Mouse (Mus musculus) liver, adult 2 months (tissue): ENCODE data around the gene A1cf. TPM values are rescaled to one million over a fixed set of nuclear protein-coding genes. Genes with fewer than 3 reads are reported as not detected.

Source experiments
- DNase-seq: peaks from one replicate; pipeline ENCODE4 v3.0.0-alpha.2; 2011; ENCODE audit warnings: low read depth, low spot score; ENCODE audit errors: extremely low read depth
- H3K27ac ChIP-seq: fragments of 200-500 bp; replicated peaks from 2 replicates; pipeline ENCODE4 v1.5.1; 2012; ENCODE audit warnings: low read depth, mild to moderate bottlenecking, control low read depth, inconsistent platforms, low read length; ENCODE audit not compliant: insufficient read depth
- H3K27me3 ChIP-seq: fragments of 200-500 bp; 2 replicates; pipeline ENCODE4 v1.6.1; 2012; ENCODE audit warnings: mild to moderate bottlenecking, moderate library complexity, low read length, inconsistent platforms; ENCODE audit not compliant: control insufficient read depth, insufficient read depth
- H3K36me3 ChIP-seq: fragments of 200-500 bp; 2 replicates; pipeline ENCODE4 v1.6.1; 2012; ENCODE audit warnings: low read length, inconsistent platforms; ENCODE audit not compliant: control insufficient read depth, insufficient read depth
- H3K4me1 ChIP-seq: fragments of 200-500 bp; 2 replicates; pipeline ENCODE4 v1.6.1; 2011; ENCODE audit warnings: low read length; ENCODE audit not compliant: control insufficient read depth, insufficient read depth
- H3K4me3 ChIP-seq: fragments of 200-500 bp; 2 replicates; pipeline ENCODE4 v1.5.1; 2011; ENCODE audit warnings: low read depth, mild to moderate bottlenecking, control low read depth, low read length, moderate library complexity; ENCODE audit not compliant: insufficient read depth
- H3K79me2 ChIP-seq: fragments of 200-500 bp; 2 replicates; pipeline ENCODE4 v1.6.1; 2012; ENCODE audit warnings: inconsistent platforms, mild to moderate bottlenecking, low read length, moderate library complexity; ENCODE audit not compliant: control insufficient read depth, insufficient read depth
- H3K9ac ChIP-seq: fragments of 200-500 bp; 2 replicates; pipeline ENCODE4 v1.6.1; 2012; ENCODE audit warnings: low read depth, mild to moderate bottlenecking, control low read depth, inconsistent platforms, low read length
- CTCF ChIP-seq: fragments of 200-500 bp; IDR thresholded peaks from 2 replicates; pipeline ENCODE4 v1.5.1; 2011; ENCODE audit warnings: low read depth, low read length, control low read depth
- POLR2A ChIP-seq: fragments of 200-500 bp; IDR thresholded peaks from 2 replicates; pipeline ENCODE4 v1.6.1; 2011; ENCODE audit warnings: low read length, control low read depth; ENCODE audit not compliant: insufficient read depth; ENCODE audit errors: extremely low read depth
- WGBS: fragments of 180-500 bp; shearing (Covaris S2); methylation state at CpG from one replicate; pipeline ENCODE4 v1.1.7; 2018; 5-methylcytosine and 5-hydroxymethylcytosine counted together
- polyA plus RNA-seq: library from polyadenylated mRNA; depleted of rRNA; stranded (reverse); fragments of >200 nt; gene quantifications from 2 replicates; pipeline ENCODE4 v1.2.3, GENCODE M21; 2012
- total RNA-seq: library from RNA; depleted of rRNA; stranded (reverse); fragments of >200 nt; gene quantifications from 2 replicates; pipeline ENCODE4 v1.2.3, GENCODE M21; 2014

Gene A1cf
- total and polyA plus RNA-seq, 2 experiments: 53.4 to 117 TPM

DNA sequence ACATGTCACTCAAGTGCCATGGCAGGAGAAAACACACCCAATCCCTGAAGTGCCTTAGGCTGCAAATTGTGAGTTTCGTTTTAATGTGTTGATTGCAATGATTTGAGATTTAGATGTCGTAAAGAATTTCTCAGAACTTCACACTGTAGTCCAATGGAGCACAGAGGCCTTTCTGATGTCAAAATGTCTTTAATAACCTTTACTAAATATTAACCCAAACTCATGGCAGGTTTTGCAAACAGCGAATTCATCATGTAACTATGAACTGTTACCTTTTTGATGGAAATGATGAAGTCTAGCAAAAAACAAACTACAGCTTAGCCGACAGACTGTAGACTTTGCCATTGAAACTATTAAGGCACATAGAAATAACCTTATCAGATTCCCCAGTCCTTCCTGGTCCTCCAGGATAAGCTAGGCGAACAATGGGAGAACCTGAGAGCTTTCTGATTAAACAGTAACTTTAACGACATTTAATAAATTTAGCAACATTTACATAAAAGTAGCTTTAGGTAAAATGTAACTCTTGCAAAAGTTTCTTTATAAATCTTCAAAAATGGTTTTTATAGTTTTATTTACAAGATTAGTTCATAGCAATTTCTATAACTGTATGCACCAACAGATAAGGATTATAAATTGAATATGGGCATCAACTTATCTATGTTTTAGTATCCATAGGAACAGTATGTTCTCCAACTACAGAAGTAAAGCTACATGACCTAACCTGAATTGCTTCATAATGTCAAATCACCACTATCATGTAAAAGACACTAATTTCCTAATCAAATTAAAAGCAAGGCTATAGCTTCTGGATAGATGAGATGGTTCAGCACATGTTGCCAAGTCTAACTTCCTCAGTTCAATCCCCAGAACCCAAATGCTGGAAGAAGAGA is 22.7 kb downstream of the A1cf start:
- TF ChIP-seq CTCF: no peak
- TF ChIP-seq POLR2A: no peak
- WGBS: 17% methylated on average over 6 of the region's 6 CpGs
- peaks cover 19% of the 10 kb centered on the region for H3K36me3 ChIP-seq
- peak; percentile 93 for DNase-seq
- no peaks in the 10 kb centered on the region for H3K27me3 ChIP-seq
- H3K4me1 ChIP-seq: peaks cover 45% of the 10 kb centered on the region
- no peak overlapping the region for H3K9ac ChIP-seq
- H3K4me3 ChIP-seq: no peak overlapping the region
- H3K79me2 ChIP-seq: peaks cover 18% of the 10 kb centered on the region
- peak overlapping the region; percentile 77 for H3K27ac ChIP-seq

DNA sequence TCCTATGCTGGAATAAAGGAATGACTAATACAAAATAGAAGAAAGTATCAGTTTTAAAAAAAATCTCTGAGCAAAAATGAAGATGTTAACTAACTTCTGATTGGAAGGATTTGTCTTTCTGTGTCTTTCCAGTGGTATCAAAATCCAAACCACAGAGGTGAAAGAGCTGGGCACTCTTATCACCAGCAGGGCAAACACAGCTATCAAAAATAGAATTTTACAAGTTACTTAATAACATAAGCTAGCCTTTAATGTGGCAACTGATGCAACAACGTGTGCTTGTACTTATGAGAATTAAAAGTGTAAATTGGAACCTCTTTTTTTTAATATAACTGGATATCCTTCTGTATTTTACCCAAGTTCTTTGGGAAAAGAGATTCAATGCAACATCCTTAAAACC is 27.4 kb downstream of the A1cf start:
- Histone ChIP-seq H3K79me2 (peaks cover 19% of the 10 kb centered on the region; the same call in 1 of the 2 replicates), H3K27me3 (no peaks in the 10 kb centered on the region), H3K9ac (no peak overlapping the region), H3K27ac (peak overlapping the region; percentile 88), H3K36me3 (peaks cover 32% of the 10 kb centered on the region), H3K4me3 (no peak overlapping the region), H3K4me1 (peaks cover 50% of the 10 kb centered on the region)
- DNase-seq: peak; percentile 91
- TF ChIP-seq CTCF (no peak), POLR2A (no peak)
- 14% methylated on average over 1 of the region's 1 CpGs for WGBS

DNA sequence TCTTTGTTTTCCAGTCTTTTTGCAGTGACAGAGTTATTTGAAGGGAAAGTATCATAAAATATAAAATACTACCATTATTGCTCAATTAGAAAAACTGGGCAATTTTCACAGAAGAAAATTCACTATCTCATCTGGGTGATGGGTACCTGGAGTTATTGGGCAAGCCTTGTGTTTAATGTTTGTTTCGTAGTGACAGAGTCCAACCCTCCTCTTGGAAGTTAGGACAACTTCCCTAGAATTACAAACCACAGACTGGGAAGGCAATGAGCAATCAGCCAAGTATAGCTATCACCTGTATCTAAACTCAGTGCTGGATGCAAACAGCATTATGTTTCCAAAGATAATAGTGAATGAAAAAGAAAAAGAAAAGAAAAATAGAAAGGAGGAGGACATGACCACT is 28.1 kb downstream of the A1cf start:
- Histone ChIP-seq H3K9ac (peak overlapping the region; percentile 56; the same call in 1 of the 2 replicates), H3K36me3 (peaks cover 34% of the 10 kb centered on the region), H3K4me1 (peaks cover 51% of the 10 kb centered on the region), H3K4me3 (no peak overlapping the region), H3K27me3 (no peaks in the 10 kb centered on the region), H3K79me2 (peaks cover 19% of the 10 kb centered on the region; the same call in 1 of the 2 replicates), H3K27ac (peak overlapping the region; percentile 96)
- no peak for TF ChIP-seq POLR2A
- TF ChIP-seq CTCF: no peak
- peak; percentile 96 for DNase-seq
- WGBS: 24% methylated on average over 1 of the region's 1 CpGs

DNA sequence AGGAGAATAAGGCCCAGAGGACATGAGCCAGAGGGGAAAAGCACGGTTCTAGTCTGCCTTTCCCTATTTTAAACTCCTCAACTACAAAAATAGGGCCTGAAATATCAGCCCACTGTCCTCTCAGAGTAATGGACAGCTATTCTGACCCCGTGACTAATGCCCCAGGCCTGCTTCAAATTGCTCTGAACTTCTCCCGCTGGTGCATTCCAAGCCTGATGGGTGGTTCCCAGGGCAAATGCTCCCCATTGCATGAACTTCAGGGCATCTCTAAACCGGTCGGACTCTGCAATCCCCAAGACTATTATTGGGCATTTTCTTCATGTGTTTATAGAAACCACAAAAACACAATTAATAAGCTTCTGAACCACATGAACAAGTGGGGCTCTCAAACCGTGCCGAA is 37.1 kb downstream of the A1cf start:
- H3K9ac ChIP-seq: no peak overlapping the region
- DNase-seq: peak; percentile 59
- peaks cover 6% of the 10 kb centered on the region; the same call in 1 of the 2 replicates for H3K4me1 ChIP-seq
- 49% methylated on average over 7 of the region's 7 CpGs for WGBS
- H3K36me3 ChIP-seq: peaks cover 38% of the 10 kb centered on the region
- H3K4me3 ChIP-seq: no peak overlapping the region
- H3K79me2 ChIP-seq: peaks cover 5% of the 10 kb centered on the region; the same call in 1 of the 2 replicates
- H3K27ac ChIP-seq: no peak overlapping the region
- TF ChIP-seq POLR2A (no peak), CTCF (no peak)
- H3K27me3 ChIP-seq: no peaks in the 10 kb centered on the region

DNA sequence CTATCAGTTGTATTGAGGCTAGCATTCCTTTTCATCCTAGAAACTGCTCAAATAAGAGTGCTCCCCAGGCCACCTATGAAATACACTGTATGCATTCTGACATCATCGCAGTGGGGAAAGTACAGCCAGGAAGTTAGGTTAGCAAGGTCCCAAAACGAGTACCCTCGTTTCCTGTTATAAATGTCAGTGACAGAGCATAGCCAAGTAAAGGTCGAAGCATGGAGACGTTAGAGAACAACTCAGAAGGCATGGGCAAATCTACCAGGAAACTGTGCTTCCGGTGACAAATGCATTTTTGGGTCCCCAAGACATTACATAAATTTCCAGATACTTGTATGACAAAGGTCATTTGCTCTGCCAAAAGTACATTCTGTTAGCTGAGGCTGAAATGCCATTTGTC is 41.9 kb downstream of the A1cf start:
- no peak overlapping the region for H3K4me3 ChIP-seq
- H3K27me3 ChIP-seq: no peaks in the 10 kb centered on the region
- TF ChIP-seq POLR2A: no peak
- TF ChIP-seq CTCF: no peak
- no peak overlapping the region for H3K27ac ChIP-seq
- peaks cover 3% of the 10 kb centered on the region; the same call in 1 of the 2 replicates for H3K4me1 ChIP-seq
- peaks cover 5% of the 10 kb centered on the region; the same call in 1 of the 2 replicates for H3K79me2 ChIP-seq
- peaks cover 65% of the 10 kb centered on the region for H3K36me3 ChIP-seq
- H3K9ac ChIP-seq: no peak overlapping the region
- DNase-seq: no peak
- whole genome bisulfite sequencing: 56% methylated on average over 6 of the region's 6 CpGs

DNA sequence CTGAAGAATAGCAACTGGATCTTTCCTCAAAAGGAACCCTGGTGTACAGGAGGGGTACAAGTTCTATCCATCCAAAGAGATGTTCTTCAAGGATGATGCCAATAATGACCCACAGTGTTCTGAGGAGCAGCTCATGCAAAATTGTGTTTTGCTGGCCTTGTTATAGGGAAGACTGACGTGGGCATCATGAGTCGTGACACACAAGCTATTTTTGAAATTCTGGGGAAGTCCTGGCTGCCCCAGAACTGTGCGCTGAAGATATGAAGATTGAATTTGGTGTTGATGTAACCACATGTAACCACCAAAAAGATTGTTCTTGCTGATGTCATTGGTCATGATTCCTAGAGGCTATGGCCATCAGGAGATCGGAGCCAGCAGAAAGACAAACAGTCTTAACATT is 45.4 kb downstream of the A1cf start:
- TF ChIP-seq POLR2A (no peak), CTCF (no peak)
- Histone ChIP-seq H3K9ac (no peak overlapping the region), H3K27ac (no peak overlapping the region), H3K27me3 (no peaks in the 10 kb centered on the region), H3K36me3 (peaks cover 76% of the 10 kb centered on the region), H3K79me2 (peaks cover 4% of the 10 kb centered on the region; the same call in 1 of the 2 replicates), H3K4me1 (no peaks in the 10 kb centered on the region), H3K4me3 (no peak overlapping the region)
- DNase-seq: no peak
- WGBS: 88% methylated on average over 4 of the region's 4 CpGs
